Mouse (Mus musculus) forebrain, embryonic 10.5 days (tissue): Measurements from ENCODE around the gene Lgals1. TPM values are rescaled to one million over a fixed set of nuclear protein-coding genes. Genes with fewer than 3 reads are reported as not detected.
"Not testable (repeated sequence)": the region's sequence is repeated elsewhere in the genome, so short reads cannot be mapped to it uniquely, and the experiment has no call there.

Source experiments
- DNase-seq: peaks from one replicate; pipeline ENCODE4 v3.0.0-alpha.2; 2017; ENCODE audit warnings: low spot score; ENCODE audit errors: extremely low spot score
- H3K27ac ChIP-seq: fragments of 300-500 bp; sonication (generic); 2 replicates; pipeline ENCODE4 v1.5.1; 2016; ENCODE audit warnings: mild to moderate bottlenecking
- H3K27me3 ChIP-seq: fragments of 300-500 bp; sonication (generic); 2 replicates; pipeline ENCODE4 v1.6.1; 2016; ENCODE audit warnings: mild to moderate bottlenecking; ENCODE audit not compliant: poor library complexity, severe bottlenecking
- H3K36me3 ChIP-seq: fragments of 300-500 bp; sonication (generic); replicated peaks from 2 replicates; pipeline ENCODE4 v1.6.1; 2016; ENCODE audit warnings: mild to moderate bottlenecking, moderate library complexity
- H3K4me1 ChIP-seq: fragments of 300-500 bp; sonication (generic); 2 replicates; pipeline ENCODE4 v1.6.1; 2016
- H3K4me3 ChIP-seq: fragments of 300-500 bp; sonication (generic); 2 replicates; pipeline ENCODE4 v1.5.1; 2016; ENCODE audit warnings: mild to moderate bottlenecking, moderate library complexity
- H3K9me3 ChIP-seq: fragments of 300-500 bp; sonication (generic); 2 replicates; pipeline ENCODE4 v1.6.1; 2016; ENCODE audit warnings: mild to moderate bottlenecking, moderate library complexity
- WGBS: fragments of 180-500 bp; shearing (Covaris S2); methylation state at CpG from one replicate; pipeline ENCODE4 v1.1.7; 2016; 5-methylcytosine and 5-hydroxymethylcytosine counted together
- polyA plus RNA-seq: library from polyadenylated mRNA; unstranded; fragments of >200 nt; fragmentation: Nextera tagmentation; extraction: Ambion mirVana; gene quantifications from 2 replicates; pipeline ENCODE4 v1.2.1, GENCODE M21; 2016

Gene Lgals1
- polyA plus RNA-seq, result 200 and 217 TPM in 2 replicates

GRCm38 (mm10) chr15:78926021-78926919, at the start of gene Lgals1:
Lgals1 (plus strand) TSS chr15:78926725.
- H3K4me3 ChIP-seq, result peak within 1 kb of the TSS; percentile 51
- peak; percentile 78 for DNase-seq
- H3K27me3 ChIP-seq, result peaks cover 27% of the 10 kb centered on the region
- H3K27ac ChIP-seq, result peak within 1 kb of the TSS; percentile 79
- peaks cover 12% of the 10 kb centered on the region for H3K36me3 ChIP-seq
- WGBS, result 8% methylated on average over 20 of the region's 20 CpGs
- no peaks in the 10 kb centered on the region for H3K9me3 ChIP-seq
- H3K4me1 ChIP-seq, result peaks cover 56% of the 10 kb centered on the region

DNA sequence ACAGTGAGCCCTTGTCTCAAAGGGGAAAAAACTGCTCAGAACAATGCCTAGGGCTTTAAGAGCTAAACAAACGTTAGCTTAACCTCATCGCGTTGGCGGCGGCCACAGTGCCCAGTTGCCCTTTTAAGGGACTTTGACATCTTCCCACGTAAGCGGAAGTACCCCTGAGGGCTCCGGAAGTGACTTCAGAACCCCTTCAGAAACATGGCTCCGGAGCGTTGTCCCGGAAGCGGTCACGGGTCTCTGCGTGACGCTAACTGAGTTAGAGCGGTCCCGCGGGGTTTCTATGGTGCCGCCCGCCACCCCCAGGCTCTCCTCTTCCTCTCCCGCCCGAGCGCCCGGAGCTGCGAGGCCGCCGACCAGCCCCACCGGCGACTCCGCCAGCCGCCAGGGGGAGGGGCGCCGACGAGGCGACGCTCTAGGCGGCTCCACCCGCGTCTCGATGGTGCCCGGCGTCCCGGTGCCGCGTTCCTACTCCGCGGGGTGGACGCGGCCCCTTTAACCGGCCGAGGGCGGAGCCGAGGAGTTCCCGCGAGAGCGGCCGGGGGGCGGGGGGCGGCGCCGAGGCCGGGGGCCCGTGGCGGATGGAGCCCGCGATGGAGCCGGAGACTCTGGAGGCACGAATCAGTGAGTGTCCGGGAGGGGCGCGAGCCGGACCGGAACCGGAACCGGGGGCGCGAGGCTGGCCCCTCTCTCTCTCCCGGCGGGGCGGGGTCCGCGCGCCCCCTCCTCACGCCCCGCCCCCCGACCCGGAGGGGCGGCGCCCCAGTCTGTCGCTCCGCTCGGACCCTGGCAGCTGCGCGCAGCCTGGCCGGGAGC, 49.3 kb upstream of the Lgals1 start, which contains the start of gene Gga1:
TSS of gene Gga1 (plus strand) at position 200 of the 819 bp plus-strand sequence.
- Histone ChIP-seq H3K27me3 (no peaks in the 10 kb centered on the region), H3K4me3 (peak within 1 kb of the TSS; percentile 77), H3K27ac (peak within 1 kb of the TSS; percentile 99), H3K4me1 (peaks cover 55% of the 10 kb centered on the region), H3K9me3 (no peaks in the 10 kb centered on the region), H3K36me3 (peaks cover 30% of the 10 kb centered on the region)
- DNase-seq, result peak; percentile 98
- WGBS, result under 1% methylated on average over 82 of the region's 95 CpGs

- peaks cover 51% of the 10 kb centered on the region for H3K4me1 ChIP-seq
- H3K27ac ChIP-seq, result peak overlapping the region; percentile 99
- WGBS, result under 1% methylated on average over 17 of the region's 17 CpGs
- H3K36me3 ChIP-seq, result peaks cover 37% of the 10 kb centered on the region
- H3K27me3 ChIP-seq, result no peaks in the 10 kb centered on the region
- H3K9me3 ChIP-seq, result no peaks in the 10 kb centered on the region
- H3K4me3 ChIP-seq, result peak overlapping the region; percentile 77
- no peak for DNase-seq
Measured at GRCm38 (mm10) chr15:78877810-78878390, 48.6 kb upstream of the Lgals1 start.

GRCm38 (mm10) chr15:78878792-78879516, 47.6 kb upstream of the Lgals1 start:
- H3K27me3 ChIP-seq, H3K9me3 ChIP-seq, H3K27ac ChIP-seq, DNase-seq: not testable (repeated sequence)
- WGBS, result 64% methylated on average over 7 of the region's 7 CpGs
- Histone ChIP-seq H3K4me1 (peaks cover 47% of the 10 kb centered on the region), H3K36me3 (peaks cover 48% of the 10 kb centered on the region), H3K4me3 (peak overlapping the region; percentile 5; the same call in 1 of the 2 replicates)

GRCm38 (mm10) chr15:78880432-78880831, 46.1 kb upstream of the Lgals1 start:
- no peaks in the 10 kb centered on the region for H3K27me3 ChIP-seq
- H3K27ac ChIP-seq, result no peak overlapping the region; the same call in 1 of the 2 replicates
- peaks cover 35% of the 10 kb centered on the region for H3K4me1 ChIP-seq
- no peaks in the 10 kb centered on the region for H3K9me3 ChIP-seq
- H3K36me3 ChIP-seq, result peaks cover 61% of the 10 kb centered on the region
- no peak overlapping the region for H3K4me3 ChIP-seq
- WGBS, result 96% methylated on average over 8 of the region's 8 CpGs
- no peak for DNase-seq

- DNase-seq, result no peak
- Histone ChIP-seq H3K27ac (no peak overlapping the region), H3K27me3 (no peaks in the 10 kb centered on the region), H3K9me3 (no peaks in the 10 kb centered on the region), H3K4me3 (no peak overlapping the region), H3K36me3 (peaks cover 75% of the 10 kb centered on the region), H3K4me1 (peaks cover 21% of the 10 kb centered on the region)
- WGBS, result 90% methylated on average over 3 of the region's 3 CpGs
Measured at GRCm38 (mm10) chr15:78881828-78882227, 44.7 kb upstream of the Lgals1 start.

DNA sequence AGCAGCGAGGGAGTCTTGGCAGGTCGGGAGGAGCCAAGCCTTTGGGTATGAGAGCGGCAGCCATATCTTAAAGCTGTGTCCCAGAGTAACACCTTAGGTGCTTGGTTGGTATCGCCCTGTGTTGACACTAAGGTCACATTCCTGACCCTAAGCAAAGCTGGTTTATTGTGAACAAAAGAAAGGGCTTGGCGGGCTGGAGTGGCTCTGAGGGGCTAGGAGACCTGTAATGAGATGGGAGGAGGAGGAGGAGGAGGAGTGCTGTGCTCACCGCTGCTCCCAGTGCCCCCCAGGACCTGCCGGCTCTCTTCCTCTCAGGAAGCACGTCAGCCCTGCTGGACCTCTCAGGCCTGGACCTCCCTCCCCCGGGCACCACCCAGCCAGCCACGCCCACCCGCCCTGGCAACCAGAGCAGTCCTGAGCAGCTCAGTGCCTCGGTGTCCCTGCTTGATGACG, 37.1 kb upstream of the Lgals1 start:
- peak overlapping the region; percentile 74 for H3K27ac ChIP-seq
- DNase-seq, result peak; percentile 30
- H3K9me3 ChIP-seq, result no peaks in the 10 kb centered on the region
- H3K4me1 ChIP-seq, result peaks cover 49% of the 10 kb centered on the region
- H3K27me3 ChIP-seq, result no peaks in the 10 kb centered on the region
- peak overlapping the region; percentile 9; the same call in 1 of the 2 replicates for H3K4me3 ChIP-seq
- peaks cover 97% of the 10 kb centered on the region for H3K36me3 ChIP-seq
- 26% methylated on average over 13 of the region's 13 CpGs for WGBS

DNA sequence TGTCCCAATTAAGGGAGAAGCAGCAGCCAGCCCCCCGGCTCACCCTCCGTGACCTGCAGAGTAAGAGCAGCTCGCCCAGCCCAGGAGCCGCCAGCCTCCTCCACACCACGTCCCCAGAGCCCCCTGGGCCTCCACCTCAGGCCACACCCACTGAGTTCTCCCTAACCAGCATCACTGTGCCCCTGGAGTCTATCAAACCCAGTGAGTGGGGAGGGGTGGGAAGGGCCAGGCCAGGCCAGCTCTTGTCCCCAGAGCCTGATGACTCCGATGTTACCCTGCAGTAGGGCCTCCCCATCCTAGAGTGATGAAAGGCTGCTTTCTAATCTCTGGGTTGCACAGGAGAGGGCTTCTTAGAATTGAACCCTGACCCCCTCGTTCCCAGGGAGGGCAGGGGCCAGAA, 34.1 kb upstream of the Lgals1 start:
- Histone ChIP-seq H3K27ac (no peak overlapping the region), H3K27me3 (no peaks in the 10 kb centered on the region), H3K9me3 (no peaks in the 10 kb centered on the region), H3K4me1 (peaks cover 74% of the 10 kb centered on the region), H3K36me3 (peaks cover 77% of the 10 kb centered on the region), H3K4me3 (no peak overlapping the region)
- no peak for DNase-seq
- 69% methylated on average over 7 of the region's 7 CpGs for WGBS

GRCm38 (mm10) chr15:78894726-78895125, 31.8 kb upstream of the Lgals1 start:
- Histone ChIP-seq H3K9me3 (no peaks in the 10 kb centered on the region), H3K4me3 (no peak overlapping the region), H3K27me3 (peaks cover 13% of the 10 kb centered on the region), H3K36me3 (peaks cover 55% of the 10 kb centered on the region), H3K4me1 (peaks cover 76% of the 10 kb centered on the region), H3K27ac (peak overlapping the region; percentile 21; the same call in 1 of the 2 replicates)
- DNase-seq, result no peak
- WGBS, result 81% methylated on average over 13 of the region's 13 CpGs

DNA sequence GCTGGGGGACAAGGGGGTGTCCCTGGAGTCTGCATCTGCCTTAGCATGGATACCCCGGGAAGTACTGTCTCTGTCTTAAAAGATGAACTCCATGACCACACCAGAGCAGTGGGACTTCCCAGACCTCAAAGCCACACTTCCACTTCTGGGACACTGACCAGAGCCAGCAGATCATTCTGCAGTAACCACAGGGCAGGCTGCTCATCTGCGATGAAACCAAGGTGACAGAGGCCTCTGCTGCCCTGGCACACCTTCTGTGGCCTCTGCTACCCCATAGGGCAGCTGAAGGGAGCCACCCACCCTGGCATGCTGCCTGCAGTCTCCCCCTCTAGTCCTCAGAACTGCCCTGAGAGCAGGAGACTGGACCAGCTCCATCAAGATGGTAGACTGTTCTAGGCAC, 30.8 kb upstream of the Lgals1 start:
- peaks cover 21% of the 10 kb centered on the region for H3K27me3 ChIP-seq
- WGBS, result 90% methylated on average over 2 of the region's 2 CpGs
- peaks cover 80% of the 10 kb centered on the region for H3K4me1 ChIP-seq
- H3K4me3 ChIP-seq, result no peak overlapping the region
- no peaks in the 10 kb centered on the region for H3K9me3 ChIP-seq
- peaks cover 46% of the 10 kb centered on the region for H3K36me3 ChIP-seq
- H3K27ac ChIP-seq, result peak overlapping the region; percentile 21
- no peak for DNase-seq

GRCm38 (mm10) chr15:78896149-78896548, 30.4 kb upstream of the Lgals1 start:
- peaks cover 84% of the 10 kb centered on the region for H3K4me1 ChIP-seq
- peaks cover 42% of the 10 kb centered on the region for H3K36me3 ChIP-seq
- peak overlapping the region; percentile 21 for H3K27ac ChIP-seq

GRCm38 (mm10) chr15:78897488-78897887, 29.0 kb upstream of the Lgals1 start:
- H3K27me3 ChIP-seq, result peaks cover 29% of the 10 kb centered on the region
- H3K9me3 ChIP-seq, result no peaks in the 10 kb centered on the region
- H3K4me1 ChIP-seq, result peaks cover 86% of the 10 kb centered on the region
- H3K27ac ChIP-seq, result peak overlapping the region; percentile 21; the same call in 1 of the 2 replicates
- peaks cover 28% of the 10 kb centered on the region for H3K36me3 ChIP-seq
- no peak overlapping the region for H3K4me3 ChIP-seq
- no peak for DNase-seq
- 88% methylated on average over 4 of the region's 4 CpGs for WGBS

More at GRCm38 (mm10) chr15:78896149-78896548, 30.4 kb upstream of the Lgals1 start:
- Histone ChIP-seq H3K27me3 (peaks cover 25% of the 10 kb centered on the region), H3K9me3 (no peaks in the 10 kb centered on the region), H3K4me3 (no peak overlapping the region)
- 86% methylated on average over 3 of the region's 3 CpGs for WGBS
- no peak for DNase-seq
